Mouse (Mus musculus) testis, adult 2 months (tissue): ENCODE data around the gene Cntn2.

Experiments used
- CTCF ChIP-seq: fragments of 200-500 bp; IDR thresholded peaks from 2 replicates; pipeline ENCODE4 v1.5.1; 2012; ENCODE audit warnings: low read depth, mild to moderate bottlenecking, inconsistent platforms, low read length, moderate library complexity; ENCODE audit not compliant: control insufficient read depth, insufficient read depth, insufficient replicate concordance
- POLR2A ChIP-seq: fragments of 200-500 bp; IDR thresholded peaks from 2 replicates; pipeline ENCODE4 v1.6.1; 2012; ENCODE audit warnings: low read depth, mild to moderate bottlenecking, inconsistent platforms, low read length, moderate library complexity; ENCODE audit not compliant: control insufficient read depth

- TF ChIP-seq CTCF (no peak), POLR2A (no peak)
These were observed 42.5 kb downstream of the Cntn2 start for GRCm38 (mm10) chr1:132500535-132500934.
